In genomic region chr10:7954989-7955633, GRCm38 (mm10) we compare ENCODE assay signal across 8 mouse cellular contexts. TPM values are rescaled to one million over a fixed set of nuclear protein-coding genes. Genes with fewer than 3 reads are reported as not detected.
DNase-seq lines count a peak whose midpoint lies in the region; ATAC-seq and TF ChIP-seq lines count a peak whose summit lies in the region.

No protein-coding gene starts in this region.

- H3K27ac ChIP-seq in embryonic facial prominence, embryonic 11.5 days (replicated peaks; ENCODE audit: low read depth, low read length), result peak overlapping the region; percentile 99
- H3K27ac ChIP-seq in kidney, adult 2 months (ENCODE audit: insufficient read depth, low read depth, low read length), result peak overlapping the region; percentile 10; the same call in 1 of the 2 replicates
- H3K27ac ChIP-seq in liver, embryonic 11.5 days (ENCODE audit: low read depth, low read length), result peak overlapping the region; percentile 98

- TF ChIP-seq POLR2A in kidney, adult 2 months (IDR thresholded peaks at IDR 0.05; ENCODE audit: low read depth, low read length), result no peak

- peak overlapping the region; percentile 63 for H3K4me2 ChIP-seq in embryonic facial prominence, embryonic 11.5 days (ENCODE audit: low read depth, low read length)
- H3K4me2 ChIP-seq in liver, embryonic 11.5 days, result peak overlapping the region; percentile 79

- DNase-seq in A20 (ENCODE audit: low read depth, low spot score), result peak; percentile 87
- peak; percentile 66 for DNase-seq in adrenal gland, postnatal 14 days
- DNase-seq in embryonic facial prominence, embryonic 11.5 days (ENCODE audit: low spot score), result peak; percentile 36
- DNase-seq in heart, adult 8-10 months (ENCODE audit: low spot score), result peak; percentile 42
- peak; percentile 36 for DNase-seq in kidney, adult 2 months
- peak; percentile 67 for DNase-seq in liver, embryonic 11.5 days (ENCODE audit: low spot score)
- DNase-seq in spleen, postnatal 4 days (ENCODE audit: low spot score in 2 of 2), result peak; percentile 58 to 82

- peak overlapping the region; percentile 99 for H3K4me3 ChIP-seq in embryonic facial prominence, embryonic 11.5 days (ENCODE audit: low read depth, low read length)
- peak overlapping the region; percentile 95 for H3K4me3 ChIP-seq in kidney, adult 2 months (ENCODE audit: insufficient read depth, low read depth, low read length)
- peak overlapping the region; percentile 92 for H3K4me3 ChIP-seq in liver, embryonic 11.5 days (ENCODE audit: low read depth, low read length)

- H3K4me1 ChIP-seq in embryonic facial prominence, embryonic 11.5 days (ENCODE audit: control insufficient read depth, insufficient read depth, low read length), result no peaks in the 10 kb centered on the region
- H3K4me1 ChIP-seq in kidney, adult 2 months (ENCODE audit: control insufficient read depth, insufficient read depth, low read length), result peaks cover 18% of the 10 kb centered on the region; the same call in 1 of the 2 replicates
- peaks cover 33% of the 10 kb centered on the region for H3K4me1 ChIP-seq in liver, embryonic 11.5 days (replicated peaks; ENCODE audit: control insufficient read depth, insufficient read depth, low read length)

- TF ChIP-seq CTCF in kidney, adult 2 months (conservative IDR thresholded peaks at IDR 0.05; ENCODE audit: insufficient read depth, insufficient read length, low read depth, low read length), result no peak

- no peaks in the 10 kb centered on the region for H3K27me3 ChIP-seq in embryonic facial prominence, embryonic 11.5 days (ENCODE audit: control insufficient read depth, insufficient read depth, low read length)
- H3K27me3 ChIP-seq in kidney, adult 2 months (replicated peaks; ENCODE audit: control insufficient read depth, insufficient read depth, low read length), result no peaks in the 10 kb centered on the region
- H3K27me3 ChIP-seq in liver, embryonic 11.5 days (replicated peaks; ENCODE audit: control insufficient read depth, insufficient read depth, low read length), result no peaks in the 10 kb centered on the region

- H3K9ac ChIP-seq in embryonic facial prominence, embryonic 11.5 days (replicated peaks; ENCODE audit: low read length), result peak overlapping the region; percentile 98
- peak overlapping the region; percentile 80 for H3K9ac ChIP-seq in liver, embryonic 11.5 days (ENCODE audit: low read depth, low read length)

- no peaks in the 10 kb centered on the region for H3K9me3 ChIP-seq in embryonic facial prominence, embryonic 11.5 days (replicated peaks; ENCODE audit: control insufficient read depth, low read length)
- no peaks in the 10 kb centered on the region for H3K9me3 ChIP-seq in liver, embryonic 11.5 days (ENCODE audit: control insufficient read depth, low read length)

- WGBS in embryonic facial prominence, embryonic 11.5 days, result under 1% methylated on average over 24 of the region's 31 CpGs
- WGBS in kidney, adult 2 months, result 3% methylated on average over 25 of the region's 31 CpGs
- under 1% methylated on average over 30 of the region's 31 CpGs for WGBS in liver, embryonic 11.5 days

- H3K36me3 ChIP-seq in embryonic facial prominence, embryonic 11.5 days (replicated peaks; ENCODE audit: control insufficient read depth, insufficient read depth, low read depth, low read length), result no peaks in the 10 kb centered on the region
- H3K36me3 ChIP-seq in kidney, adult 2 months (ENCODE audit: control insufficient read depth, insufficient read depth, low read length), result no peaks in the 10 kb centered on the region
- H3K36me3 ChIP-seq in liver, embryonic 11.5 days (ENCODE audit: control insufficient read depth, insufficient read depth, low read length), result no peaks in the 10 kb centered on the region

- ATAC-seq in embryonic facial prominence, embryonic 11.5 days (replicated peaks; ENCODE audit: insufficient number of reproducible peaks, low FRiP score, low TSS enrichment, low read depth), result no peak
- ATAC-seq in liver, embryonic 11.5 days (replicated peaks; ENCODE audit: low FRiP score), result peak; percentile 48
- peak; percentile 63 for ATAC-seq in monocyte, adult 5-6 weeks (replicated peaks; ENCODE audit: insufficient number of reproducible peaks, low FRiP score, low TSS enrichment, poor library complexity, severe bottlenecking)

RNA-seq across cellular contexts. Expression of gene Tab2, which starts 0.9 kb away (rescaled TPM):
- 57.5 and 70.3 TPM in 2 replicates for total RNA-seq in adrenal gland, postnatal 14 days (2021)
- polyA plus RNA-seq in embryonic facial prominence, embryonic 11.5 days (2014; fragmentation: Nextera tagmentation; extraction: Ambion mirVana), result 28.8 and 30.0 TPM in 2 replicates
- 10 to 100 TPM; 48.7 to 54.6 (median 51.3) TPM for total RNA-seq in heart, adult 8-10 months (2022)
- polyA plus RNA-seq in kidney, adult 2 months (2012; rRNA removed), result 35.8 and 44.1 TPM in 2 replicates
- polyA plus RNA-seq in liver, embryonic 11.5 days (2014; fragmentation: Nextera tagmentation; extraction: Ambion mirVana), result 19.9 and 23.0 TPM in 2 replicates
- total RNA-seq in monocyte, adult 5-6 weeks (2017), result 161 to 215 TPM (median 171 TPM) in 3 replicates

Comparison
In these comparisons a context has a peak if more than half of its experiments do, and no peak if none do; other contexts are left out.
1. DNase-seq: peak in every context shown above with its lines; median percentile 87 in A20; 70 in spleen, postnatal 4 days; 67 in liver, embryonic 11.5 days; 66 in adrenal gland, postnatal 14 days; 42 in heart, adult 8-10 months; 36 in embryonic facial prominence, embryonic 11.5 days; 36 in kidney, adult 2 months.
2. H3K27ac ChIP-seq: peak in every context shown above with its lines; median percentile 99 in embryonic facial prominence, embryonic 11.5 days; 98 in liver, embryonic 11.5 days; 10 in kidney, adult 2 months.